Mouse (Mus musculus): ENCODE measurements at regions not wholly inside any gene's neighbourhood (a gene's known extent, or its start where the extent isn't known, plus 50 kb on each side); places are given as distances from the start of the nearest gene placed in this dataset.

DNA sequence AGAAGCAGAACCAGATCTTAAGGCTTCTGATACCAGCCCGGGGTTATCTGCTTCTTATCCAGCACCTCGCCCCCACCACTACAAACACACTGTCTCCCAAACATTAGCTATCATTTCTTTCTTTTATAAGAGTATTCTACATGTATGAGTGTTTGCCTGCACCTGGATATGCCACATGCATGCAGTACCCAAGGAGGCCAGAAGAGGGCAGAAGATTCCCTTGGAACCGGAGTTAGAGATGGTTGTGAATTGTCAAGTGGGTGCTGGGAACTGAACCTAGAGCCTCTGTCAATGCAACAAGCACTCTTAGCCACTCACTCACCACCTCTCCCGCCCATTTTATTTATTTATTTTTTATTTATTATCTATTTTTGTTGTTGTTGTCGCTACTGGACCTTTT lies 64.9 kb upstream of the Disp3 start:
- H3K27ac ChIP-seq (ENCODE audit: low read depth) = no peak overlapping the region
- 87% methylated on average over 5 of the region's 5 CpGs for WGBS
- DNase-seq (no peak), ATAC-seq (ENCODE audit: insufficient read depth) (no peak)
- H3K27me3 ChIP-seq (ENCODE audit: insufficient read depth, low read length) = no peaks in the 10 kb centered on the region
- no peaks in the 10 kb centered on the region for H3K36me3 ChIP-seq (ENCODE audit: insufficient read depth)
- peak; percentile 40 for TF ChIP-seq CTCF (IDR thresholded peaks at IDR 0.05; ENCODE audit: low read depth)
- H3K9me3 ChIP-seq (ENCODE audit: low read depth, low read length) = no peaks in the 10 kb centered on the region
- H3K4me2 ChIP-seq = no peak overlapping the region
- H3K9ac ChIP-seq = no peak overlapping the region
- H3K4me1 ChIP-seq (ENCODE audit: insufficient read depth) = no peaks in the 10 kb centered on the region
- no peak overlapping the region for H3K4me3 ChIP-seq (ENCODE audit: low read depth, low read length)

DNA sequence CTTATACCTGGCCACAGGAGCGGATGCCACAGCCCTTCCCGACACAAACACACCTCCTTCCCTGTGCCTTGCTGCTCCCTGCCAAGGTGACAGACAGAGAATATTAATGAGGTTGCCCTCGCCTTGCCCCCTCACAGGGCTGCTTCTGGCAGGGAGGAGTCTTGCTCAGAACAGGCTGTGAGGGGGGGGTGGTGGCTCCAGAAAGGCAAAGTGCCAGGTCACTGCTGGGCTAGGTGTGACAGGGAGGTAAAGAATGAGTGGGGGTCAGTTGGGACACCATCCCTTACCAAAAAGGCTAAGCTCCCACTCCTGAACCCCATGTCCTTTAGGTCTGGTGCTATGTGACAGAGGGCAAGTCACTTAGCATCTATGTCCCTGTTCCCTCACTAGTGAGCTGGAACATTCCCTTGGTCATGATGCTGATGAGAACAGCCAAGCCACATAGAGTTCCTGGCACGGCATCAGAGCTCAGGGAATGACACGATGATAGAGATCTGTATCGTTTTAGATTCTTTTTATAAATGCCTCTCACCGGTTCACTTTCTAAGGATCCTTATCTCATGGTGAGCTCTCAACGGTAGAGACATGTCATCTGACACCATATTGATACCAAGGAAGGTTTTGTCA lies 53.9 kb upstream of the Disp3 start:
- Histone ChIP-seq H3K4me1 (ENCODE audit: insufficient read depth) (no peaks in the 10 kb centered on the region), H3K9ac (no peak overlapping the region), H3K27ac (ENCODE audit: low read depth) (no peak overlapping the region), H3K4me3 (ENCODE audit: low read depth, low read length) (no peak overlapping the region), H3K27me3 (ENCODE audit: insufficient read depth, low read length) (no peaks in the 10 kb centered on the region), H3K4me2 (no peak overlapping the region), H3K36me3 (ENCODE audit: insufficient read depth) (no peaks in the 10 kb centered on the region), H3K9me3 (ENCODE audit: low read depth, low read length) (no peaks in the 10 kb centered on the region)
- no peak for DNase-seq
- TF ChIP-seq CTCF (IDR thresholded peaks at IDR 0.05; ENCODE audit: low read depth) = no peak
- no peak for ATAC-seq (ENCODE audit: insufficient read depth)
- WGBS = 43% methylated on average over 8 of the region's 8 CpGs

DNA sequence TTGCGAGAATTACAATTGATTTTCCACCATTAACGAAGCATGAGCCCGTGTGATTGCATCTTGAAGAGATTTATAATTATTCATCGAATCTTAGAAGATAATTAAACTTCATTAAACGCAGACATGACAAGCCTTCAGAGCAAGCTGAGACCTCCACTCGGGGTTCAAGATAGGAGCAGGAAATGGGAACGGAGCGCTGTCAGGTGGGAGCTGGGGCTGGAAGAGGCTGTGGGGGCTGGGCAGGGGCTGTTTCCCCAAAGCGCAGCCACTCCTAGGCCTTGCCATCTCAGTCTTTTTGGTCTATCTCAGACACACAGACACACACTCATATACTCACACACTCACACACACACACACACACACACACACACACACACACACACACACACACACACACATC lies 52.6 kb upstream of the Disp3 start:
- 63% methylated on average over 9 of the region's 9 CpGs for WGBS
- Histone ChIP-seq H3K9me3 (ENCODE audit: low read depth, low read length) (no peaks in the 10 kb centered on the region), H3K4me2 (no peak overlapping the region), H3K36me3 (ENCODE audit: insufficient read depth) (no peaks in the 10 kb centered on the region), H3K27me3 (ENCODE audit: insufficient read depth, low read length) (no peaks in the 10 kb centered on the region), H3K4me3 (ENCODE audit: low read depth, low read length) (no peak overlapping the region), H3K9ac (no peak overlapping the region), H3K27ac (ENCODE audit: low read depth) (no peak overlapping the region), H3K4me1 (ENCODE audit: insufficient read depth) (no peaks in the 10 kb centered on the region)
- TF ChIP-seq CTCF (IDR thresholded peaks at IDR 0.05; ENCODE audit: low read depth) = no peak
- DNase-seq (no peak), ATAC-seq (ENCODE audit: insufficient read depth) (no peak)

DNA sequence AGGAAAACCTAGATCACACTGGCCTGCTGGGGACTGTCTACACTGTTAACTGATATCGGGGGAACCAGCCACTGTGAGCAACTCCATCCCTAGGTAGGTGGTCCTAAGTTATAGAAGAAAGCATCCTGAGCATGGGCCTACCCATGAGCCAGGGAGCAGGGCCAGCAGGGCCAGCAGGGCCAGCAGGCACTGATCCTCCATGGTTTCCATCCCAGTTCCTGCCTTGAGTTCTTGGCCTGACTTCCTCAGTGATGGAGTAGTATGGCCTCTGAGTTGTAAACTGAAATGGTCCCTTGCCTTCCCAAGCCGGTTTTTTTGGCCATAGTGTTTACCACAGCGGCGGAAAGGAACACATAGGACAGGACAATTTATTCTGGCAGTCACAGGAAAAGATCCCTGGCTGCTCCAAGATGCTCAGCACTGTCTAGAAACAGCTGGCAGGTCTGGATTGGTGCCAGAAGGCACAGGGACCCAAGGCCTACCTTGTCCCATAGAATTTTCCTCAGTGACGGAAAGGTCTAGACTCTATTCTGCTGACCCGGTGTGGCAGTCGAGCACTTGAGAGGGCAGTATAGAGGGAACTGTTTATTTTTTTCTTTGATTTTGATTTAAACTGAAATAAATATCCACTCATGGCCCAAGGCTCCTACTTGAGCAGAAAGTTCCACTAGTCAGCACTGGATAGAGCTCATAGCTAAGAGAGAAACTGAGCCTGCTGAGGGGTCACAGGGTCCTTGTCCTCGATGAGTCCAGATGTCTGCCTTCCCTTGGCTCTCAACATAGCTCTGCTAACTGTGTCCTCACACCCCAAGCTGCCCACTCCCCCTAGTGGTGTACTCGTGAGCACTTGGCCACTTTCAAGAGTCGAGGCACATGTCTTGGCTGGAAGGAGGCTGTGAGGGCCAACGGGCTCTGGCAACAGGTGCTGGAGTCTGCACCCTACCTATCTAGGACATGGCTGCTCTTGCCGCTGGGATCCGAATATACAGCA lies 50.4 kb upstream of the Disp3 start:
- WGBS = 51% methylated on average over 13 of the region's 13 CpGs
- H3K27ac ChIP-seq (ENCODE audit: low read depth) = no peak overlapping the region
- no peak overlapping the region for H3K4me3 ChIP-seq (ENCODE audit: low read depth, low read length)
- ATAC-seq (ENCODE audit: insufficient read depth) = peak; percentile 47; the same call in 1 of the 2 replicates
- H3K36me3 ChIP-seq (ENCODE audit: insufficient read depth) = no peaks in the 10 kb centered on the region
- peak; percentile 56 for TF ChIP-seq CTCF (IDR thresholded peaks at IDR 0.05; ENCODE audit: low read depth)
- H3K9me3 ChIP-seq (ENCODE audit: low read depth, low read length) = no peaks in the 10 kb centered on the region
- no peaks in the 10 kb centered on the region for H3K4me1 ChIP-seq (ENCODE audit: insufficient read depth)
- H3K27me3 ChIP-seq (ENCODE audit: insufficient read depth, low read length) = no peaks in the 10 kb centered on the region
- H3K9ac ChIP-seq = no peak overlapping the region
- peak; percentile 55 for DNase-seq
- H3K4me2 ChIP-seq = no peak overlapping the region

Data from lung, embryonic 14.5 days (tissue).